Mouse (Mus musculus): ENCODE measurements around the gene Herc3.

DNA sequence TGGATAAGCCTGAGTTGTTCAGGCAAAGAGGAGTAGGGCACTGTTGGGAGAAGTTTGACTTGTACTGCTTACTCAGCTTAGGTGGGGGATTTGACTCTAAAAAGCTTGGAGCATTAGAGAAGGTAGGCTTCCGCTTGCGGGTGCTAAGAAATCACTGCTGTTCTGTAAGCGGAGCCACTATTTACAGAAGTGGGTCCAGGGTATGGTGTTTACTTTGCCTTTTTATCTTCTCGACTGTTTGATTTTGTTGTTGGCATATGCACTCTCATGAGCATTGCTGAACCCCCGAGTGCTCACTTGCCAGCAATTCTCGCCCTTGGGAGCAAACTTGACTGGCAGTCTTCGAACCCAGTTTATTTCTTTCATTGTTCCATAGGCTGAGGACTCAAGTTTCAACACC lies 69.3 kb downstream of the Herc3 start:
- TF ChIP-seq POLR2A (IDR thresholded peaks at IDR 0.05; ENCODE audit: borderline replicate concordance, extremely low read depth, insufficient read depth, insufficient read length, poor library complexity, severe bottlenecking), result no peak
- TF ChIP-seq CTCF (IDR thresholded peaks at IDR 0.05; ENCODE audit: borderline replicate concordance, extremely low read depth, insufficient read depth, insufficient read length), result no peak

Measured in brain, embryonic 14.5 days (tissue).